Mouse (Mus musculus) c-Kit-positive CD71-positive TER-119-negative erythroid progenitor cells, embryonic 14.5 days (primary cell): ENCODE data around the gene Cd79a.
"Not testable (repeated sequence)": the region's sequence is repeated elsewhere in the genome, so short reads cannot be mapped to it uniquely, and the experiment has no call there.

Experiments
- DNase-seq: peaks from one replicate; pipeline ENCODE4 v3.0.0-alpha.2; 2013; ENCODE audit warnings: low read depth

The Cd79a gene

GRCm38 (mm10) chr7:24886308-24886633 lies 10.9 kb upstream of the Cd79a start:
- DNase-seq = no peak

DNA sequence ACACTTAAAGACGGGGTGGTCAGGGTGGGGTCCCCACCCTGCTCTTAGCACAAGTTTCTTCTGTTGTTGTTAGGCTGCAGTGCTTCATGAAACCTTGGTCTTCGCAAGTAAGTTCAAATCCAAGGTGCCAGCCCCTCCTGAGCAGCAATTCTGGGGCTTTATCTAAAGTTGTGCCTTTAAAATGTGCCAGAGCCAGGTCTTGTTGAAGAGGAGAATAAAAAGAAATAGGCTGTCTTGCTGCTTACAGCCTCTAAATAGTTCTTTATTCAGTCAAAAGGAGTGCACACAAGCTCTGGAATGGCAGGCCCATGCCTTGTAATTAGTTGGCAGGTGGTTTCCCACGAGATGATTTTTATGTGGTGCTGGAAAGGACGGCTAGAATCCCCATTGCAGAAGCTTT lies 10.1 kb upstream of the Cd79a start:
- no peak for DNase-seq

DNA sequence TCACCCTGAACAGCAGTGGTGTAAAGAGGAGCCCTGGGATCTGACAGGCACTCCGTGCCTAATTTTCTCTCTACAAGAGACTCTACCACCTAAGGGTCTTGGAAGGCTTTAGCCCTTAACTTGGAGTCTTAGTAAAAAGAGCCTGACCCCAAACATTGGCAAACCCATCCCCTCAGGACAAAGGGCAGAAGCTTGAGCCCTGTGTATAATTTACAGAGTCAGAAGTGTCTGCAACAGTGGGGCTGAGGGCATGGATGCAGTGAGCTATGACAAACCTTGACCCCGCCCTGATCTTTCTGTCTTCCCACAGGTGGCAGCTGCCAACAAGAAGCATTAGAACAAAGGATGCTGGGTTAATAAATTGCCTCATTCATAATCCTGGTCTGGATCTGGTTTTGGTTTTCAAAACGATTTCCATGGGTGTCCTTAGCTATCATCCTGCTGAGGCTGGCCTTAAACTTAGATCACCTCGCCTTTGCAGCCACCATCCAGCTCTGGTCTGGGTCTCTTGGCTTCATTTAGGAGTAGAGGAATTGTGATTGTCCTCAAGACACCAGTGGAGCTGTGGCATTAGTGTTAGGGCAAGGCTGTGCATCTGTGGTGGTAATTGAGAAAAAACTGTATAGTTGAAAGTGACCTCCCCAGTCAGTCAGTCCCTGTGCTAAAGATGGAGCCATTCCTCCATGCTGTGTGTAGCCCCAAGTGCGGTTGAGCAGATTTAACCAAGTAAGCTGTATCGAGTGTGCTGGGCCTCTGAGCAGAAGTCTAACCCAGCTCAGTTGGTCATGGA lies 7.6 kb upstream of the Cd79a start:
- DNase-seq = peak; percentile 40

GRCm38 (mm10) chr7:24890281-24891216 lies 6.6 kb upstream of the Cd79a start:
- DNase-seq = peak; percentile 87

- no peak for DNase-seq
These were observed 5.7 kb upstream of the Cd79a start for GRCm38 (mm10) chr7:24891241-24892124.

DNA sequence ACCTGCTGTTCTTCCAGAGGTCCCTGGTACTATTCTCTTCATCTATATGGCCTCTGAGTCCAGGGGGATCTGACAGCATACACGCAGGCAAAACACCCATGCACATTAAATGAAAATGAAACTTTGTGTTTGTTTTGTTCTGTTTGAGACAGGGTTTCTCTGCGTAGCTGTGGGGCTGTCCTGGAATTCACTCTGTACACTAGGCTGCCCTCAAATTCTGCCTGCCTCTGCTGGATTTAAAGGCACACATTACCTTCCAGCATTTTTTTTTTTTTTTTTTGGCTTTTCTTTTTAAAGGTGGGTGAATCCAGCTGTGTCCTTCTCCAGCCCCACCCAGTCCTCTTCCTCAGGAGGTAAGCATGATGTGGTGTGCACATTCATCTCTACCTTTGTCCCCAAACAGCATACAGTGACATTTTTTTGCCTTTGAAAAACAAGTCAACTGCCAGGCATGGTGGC lies 5.0 kb upstream of the Cd79a start:
- no peak for DNase-seq

DNA sequence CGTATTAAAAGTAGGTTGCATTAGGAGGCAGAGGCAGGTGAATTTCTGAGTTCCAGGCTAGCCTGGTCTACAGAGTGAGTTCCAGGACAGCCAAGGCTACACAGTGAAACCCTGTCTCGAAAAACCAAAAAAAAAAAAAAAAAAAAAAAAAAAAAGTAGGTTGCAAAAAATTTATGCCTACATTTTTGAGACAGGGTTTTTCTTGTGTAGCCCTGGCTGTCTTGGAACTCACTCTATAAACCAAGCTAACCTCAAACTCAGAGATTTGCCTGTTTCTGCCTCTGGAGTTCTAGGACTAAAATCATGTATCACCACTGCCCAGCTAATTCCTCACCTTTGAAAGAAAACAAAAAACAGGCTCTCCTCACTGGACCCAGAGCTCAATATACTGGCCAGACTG lies 1.4 kb upstream of the Cd79a start:
- not testable (repeated sequence) for DNase-seq

- no peak for DNase-seq
These were observed 912 bp upstream of the Cd79a start for GRCm38 (mm10) chr7:24896269-24896668.

DNA sequence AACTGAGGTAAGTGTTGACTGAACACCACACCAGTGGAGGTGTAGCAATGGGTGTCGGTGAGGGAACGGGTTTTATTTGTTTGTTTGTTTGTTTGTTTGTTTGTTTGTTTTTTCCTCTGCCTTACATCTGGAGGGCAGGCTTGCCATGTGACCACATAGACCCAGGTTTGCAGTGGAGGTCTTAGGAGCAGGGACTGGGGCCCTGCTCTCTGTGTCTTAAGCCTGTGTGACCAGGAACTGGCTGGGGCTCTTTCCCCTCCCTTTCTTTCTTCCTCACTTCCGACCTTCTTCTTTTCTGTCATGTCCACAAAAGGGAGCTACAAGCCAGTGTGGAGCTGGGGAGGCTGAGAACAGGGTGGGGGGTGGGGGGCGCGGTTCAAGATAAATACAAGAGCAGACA lies 778 bp downstream of the Cd79a start:
- no peak for DNase-seq

- no peak for DNase-seq
These were observed 3.9 kb downstream of the Cd79a start for GRCm38 (mm10) chr7:24901114-24901513.

DNA sequence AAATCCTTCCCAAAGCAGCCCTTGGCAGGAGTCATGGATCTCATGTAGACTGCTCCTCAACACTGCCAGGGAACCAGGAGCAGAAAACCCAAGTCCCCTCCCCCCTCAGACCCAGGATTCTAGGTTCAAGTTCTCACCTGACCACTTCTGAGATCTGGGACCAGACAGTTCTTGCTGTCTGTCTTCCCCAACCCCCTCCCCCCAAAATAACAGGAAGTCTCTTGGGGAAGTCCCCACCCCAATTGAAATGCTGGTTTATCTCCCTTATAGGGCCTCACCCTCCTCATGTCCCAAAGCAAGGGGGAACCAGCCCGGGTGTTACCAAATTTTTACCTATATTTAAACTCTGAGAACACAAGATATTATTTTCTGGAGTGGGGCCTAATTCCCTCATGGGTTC lies 4.7 kb downstream of the Cd79a start:
- no peak for DNase-seq

- no peak for DNase-seq
These were observed 5.1 kb downstream of the Cd79a start for GRCm38 (mm10) chr7:24902264-24902629.

DNA sequence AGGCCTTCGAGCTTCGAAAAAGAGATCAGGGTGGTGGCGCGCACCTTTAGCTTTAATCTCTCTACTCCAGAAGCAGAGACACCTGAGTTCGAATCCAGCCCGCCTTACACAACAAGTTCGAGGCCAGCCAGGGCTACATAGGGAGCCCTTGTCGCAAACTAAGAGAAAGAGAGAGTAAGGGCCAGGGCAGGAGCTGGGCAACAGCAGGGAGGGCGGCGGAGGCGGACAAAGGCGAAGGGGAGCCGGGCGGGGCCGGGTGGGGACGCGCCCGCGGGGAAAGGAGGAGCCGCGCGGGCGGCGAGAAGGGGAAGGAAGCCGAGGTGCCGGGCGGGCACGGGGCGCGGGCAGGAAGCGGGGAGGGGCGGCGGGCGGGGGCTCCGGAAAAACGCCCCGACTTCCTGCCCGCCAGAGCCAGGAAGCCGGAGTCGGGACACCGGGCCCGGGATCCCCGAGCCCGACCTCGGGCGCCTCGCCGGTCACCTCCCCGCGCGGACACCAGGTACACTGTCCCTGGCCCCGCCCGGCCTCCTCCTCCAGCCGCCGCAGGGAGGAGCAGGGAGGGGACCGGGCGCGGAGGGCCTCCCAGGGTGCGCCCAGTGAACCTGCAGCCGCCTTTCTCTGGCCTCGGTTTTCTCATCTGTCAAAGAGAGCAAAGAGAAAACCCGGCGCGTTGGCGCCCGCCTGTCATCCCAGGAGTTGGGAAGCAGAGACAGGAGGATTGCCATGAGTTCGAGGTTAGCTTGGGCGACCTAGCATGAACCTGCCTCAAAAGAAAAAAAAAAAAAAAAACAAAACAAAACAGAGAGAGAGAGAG lies 5.7 kb downstream of the Cd79a start, which contains the start of gene Arhgef1:
Gene Arhgef1, plus strand, starts transcription at position 283 of the 814 bp plus-strand sequence.
- DNase-seq = peak; percentile 52

DNA sequence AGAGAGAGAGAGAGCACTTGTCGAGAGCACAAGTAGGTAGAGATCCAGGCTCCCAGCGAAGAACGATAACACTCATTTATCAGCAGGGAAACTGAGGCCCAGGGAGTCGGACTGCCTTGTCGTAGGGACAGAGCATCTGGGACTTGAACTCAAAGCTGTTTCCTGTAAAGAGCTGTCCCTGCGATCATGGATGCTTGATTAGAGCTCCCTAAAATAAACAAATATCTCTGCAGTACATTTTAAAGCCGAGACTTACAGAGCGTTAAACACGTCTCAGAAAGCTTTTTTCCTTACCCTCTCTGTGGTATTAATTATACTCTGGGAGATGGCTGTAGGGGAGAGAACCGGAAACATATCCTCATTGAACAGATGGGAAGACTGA lies 6.3 kb downstream of the Cd79a start:
- no peak for DNase-seq

- DNase-seq = peak; percentile 95
These were observed 6.9 kb downstream of the Cd79a start for GRCm38 (mm10) chr7:24904070-24904483.

DNA sequence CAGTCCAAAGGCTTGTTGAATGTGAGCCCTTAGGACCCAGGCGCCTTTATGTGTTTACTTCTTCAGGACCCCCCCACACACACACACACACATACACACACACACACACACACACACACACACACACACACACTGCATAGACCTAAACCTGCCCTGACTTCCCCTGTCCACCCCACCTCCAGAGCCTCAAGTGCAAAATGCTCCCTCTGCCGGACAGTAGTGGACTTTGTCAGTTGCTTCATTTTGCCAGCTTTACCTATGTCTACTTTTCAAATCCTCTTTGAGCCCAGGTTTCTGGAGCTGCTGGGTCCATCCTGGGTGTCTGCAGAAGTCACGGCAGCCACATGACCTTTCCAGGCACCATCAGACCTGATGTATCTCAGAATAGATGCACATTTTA lies 7.8 kb downstream of the Cd79a start:
- peak; percentile 75 for DNase-seq

DNA sequence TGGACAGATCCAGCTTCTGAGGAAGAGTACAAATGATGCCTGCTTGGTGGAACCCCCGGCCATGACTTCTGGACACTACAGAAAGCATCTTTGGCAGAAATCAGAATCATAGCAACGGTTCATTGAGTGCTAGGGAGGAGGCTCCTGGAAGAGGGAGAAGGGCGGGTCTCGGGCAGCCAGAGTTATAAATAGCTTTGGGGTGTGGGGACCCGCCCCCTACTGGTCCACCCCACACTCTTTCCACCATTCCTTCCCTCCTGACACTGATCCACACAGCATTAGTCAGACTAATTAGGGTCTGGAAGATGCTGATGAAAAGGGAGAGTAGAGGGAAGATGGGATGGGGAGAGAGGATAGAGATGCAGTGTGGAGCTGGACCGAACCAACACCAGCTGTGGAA lies 9.4 kb downstream of the Cd79a start:
- no peak for DNase-seq

DNA sequence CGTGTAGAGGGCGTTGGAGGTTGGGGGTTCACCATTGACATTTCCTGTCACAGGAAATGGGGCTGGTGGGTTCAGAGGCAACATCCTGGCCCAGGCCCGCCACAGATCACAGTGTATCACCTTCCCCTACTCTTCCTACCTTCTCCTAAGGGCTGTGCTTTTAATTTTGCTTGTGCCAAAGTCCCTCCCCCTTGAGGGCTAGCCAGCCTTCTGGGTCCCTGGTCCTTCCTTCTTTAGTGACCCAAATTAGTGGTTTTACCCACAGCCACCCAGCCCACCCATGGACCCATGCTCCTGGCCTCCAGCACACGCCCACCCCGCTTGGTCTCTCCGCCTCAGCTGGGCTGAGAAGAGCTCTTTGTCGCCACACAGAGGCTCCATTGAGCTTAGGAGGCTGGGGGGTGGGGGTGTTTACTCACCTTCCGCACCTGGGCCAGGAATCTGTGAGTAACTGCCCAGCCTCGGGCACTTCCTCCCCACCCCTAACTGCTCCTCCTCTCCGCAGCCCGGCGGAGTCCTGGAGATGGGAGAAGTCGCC lies 10.1 kb downstream of the Cd79a start:
- no peak for DNase-seq

DNA sequence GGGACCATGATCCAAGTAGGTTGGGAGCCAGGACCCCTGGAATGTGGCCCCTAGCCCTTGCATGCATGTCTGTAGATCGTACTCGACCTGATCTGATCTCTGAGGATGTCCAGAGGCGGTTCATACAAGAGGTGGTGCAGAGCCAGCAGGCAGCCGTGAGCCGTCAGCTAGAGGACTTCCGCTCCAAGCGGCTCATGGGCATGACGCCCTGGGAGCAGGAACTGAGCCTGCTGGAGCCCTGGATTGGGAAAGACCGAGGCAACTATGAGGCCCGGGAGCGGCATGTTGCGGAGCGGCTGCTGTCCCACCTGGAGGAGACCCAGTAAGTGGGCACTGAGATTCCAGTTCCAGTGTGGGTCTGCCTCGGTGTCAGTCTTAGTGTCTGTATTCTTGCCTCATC lies 15.3 kb downstream of the Cd79a start:
- no peak for DNase-seq

DNA sequence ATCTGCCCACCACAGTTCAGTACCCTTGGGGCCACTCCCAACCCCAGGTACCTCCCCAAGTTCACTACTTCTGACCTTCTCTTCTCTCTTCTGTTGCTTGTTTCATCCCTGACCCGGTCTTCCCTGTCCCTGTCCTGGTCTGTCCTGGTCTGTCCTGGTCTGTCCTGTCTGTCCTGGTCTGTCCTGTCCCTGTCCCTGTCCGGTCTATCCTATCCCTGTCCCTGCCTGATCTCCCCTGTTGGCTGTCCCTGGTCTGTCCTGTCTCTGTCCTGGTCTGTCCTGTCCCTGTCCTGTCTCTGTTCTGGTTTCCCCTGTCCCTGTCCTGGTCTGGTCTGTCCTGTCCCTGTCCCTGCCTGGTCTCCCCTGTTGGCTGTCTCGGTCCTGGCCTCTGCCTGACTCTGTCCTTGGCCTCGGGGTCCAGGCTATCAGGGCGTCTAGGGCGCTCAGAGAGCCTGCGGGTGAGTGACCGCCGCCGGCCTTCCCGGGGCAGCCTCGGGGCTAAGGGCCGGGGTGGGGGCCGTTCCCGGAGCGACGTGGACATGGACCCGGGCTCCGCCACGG lies 21.7 kb downstream of the Cd79a start:
- no peak for DNase-seq

- DNase-seq = no peak
These were observed 22.5 kb downstream of the Cd79a start for GRCm38 (mm10) chr7:24919728-24920127.
